Mouse (Mus musculus) embryonic facial prominence, embryonic 13.5 days (tissue): ENCODE data around the gene Hist1h2ad. TPM values are rescaled to one million over a fixed set of nuclear protein-coding genes. Genes with fewer than 3 reads are reported as not detected.
"Not testable (repeated sequence)": the region's sequence is repeated elsewhere in the genome, so short reads cannot be mapped to it uniquely, and the experiment has no call there.

Experiments
- ATAC-seq: fragments of 200-750 bp; cut with Nextera tagmentation; 2 replicates; pipeline ENCODE4 v1.8.0; 2017; ENCODE audit warnings: low read depth; ENCODE audit not compliant: insufficient number of reproducible peaks, insufficient read depth, low FRiP score, low TSS enrichment
- H3K27ac ChIP-seq: fragments of 300-500 bp; sonication (generic); 2 replicates; pipeline ENCODE4 v1.5.1; 2015; ENCODE audit warnings: moderate library complexity, mild to moderate bottlenecking, inconsistent platforms
- H3K27me3 ChIP-seq: fragments of 300-500 bp; sonication (generic); 2 replicates; pipeline ENCODE4 v1.6.1; 2015; ENCODE audit warnings: mild to moderate bottlenecking, inconsistent platforms
- H3K36me3 ChIP-seq: fragments of 300-500 bp; sonication (generic); 2 replicates; pipeline ENCODE4 v1.6.1; 2015; ENCODE audit warnings: mild to moderate bottlenecking, inconsistent platforms
- H3K4me1 ChIP-seq: fragments of 300-500 bp; sonication (generic); 2 replicates; pipeline ENCODE4 v1.6.1; 2015; ENCODE audit warnings: inconsistent platforms
- H3K4me2 ChIP-seq: fragments of 300-500 bp; sonication (generic); 2 replicates; pipeline ENCODE4 v1.6.1; 2015; ENCODE audit warnings: moderate library complexity, mild to moderate bottlenecking, inconsistent platforms
- H3K4me3 ChIP-seq: fragments of 300-500 bp; sonication (generic); 2 replicates; pipeline ENCODE4 v1.5.1; 2015; ENCODE audit warnings: mild to moderate bottlenecking, inconsistent platforms
- H3K9ac ChIP-seq: fragments of 300-500 bp; sonication (generic); 2 replicates; pipeline ENCODE4 v1.6.1; 2015; ENCODE audit warnings: mild to moderate bottlenecking, inconsistent platforms
- H3K9me3 ChIP-seq: fragments of 300-500 bp; sonication (generic); 2 replicates; pipeline ENCODE4 v1.6.1; 2016; ENCODE audit warnings: inconsistent platforms
- WGBS: fragments of 180-500 bp; shearing (Covaris S2); methylation state at CpG from one replicate; pipeline ENCODE4 v1.1.7; 2015; ENCODE audit warnings: mixed read lengths; 5-methylcytosine and 5-hydroxymethylcytosine counted together
- polyA plus RNA-seq: library from polyadenylated mRNA; unstranded; fragments of >200 nt; fragmentation: Nextera tagmentation; extraction: Ambion mirVana; gene quantifications from 2 replicates; pipeline ENCODE4 v1.2.1, GENCODE M21; 2015

The Hist1h2ad gene
- polyA plus RNA-seq: 1.7 and 3.1 TPM in 2 replicates

- Histone ChIP-seq H3K4me3 (peak within 1 kb of the TSS; percentile 54), H3K9ac (peak within 1 kb of the TSS; percentile 85), H3K27ac (peak within 1 kb of the TSS; percentile 96), H3K4me1 (peaks cover 19% of the 10 kb centered on the region), H3K4me2 (peak within 1 kb of the TSS; percentile 75)
- ATAC-seq: peak; percentile 87
- not testable (repeated sequence) for H3K27me3 ChIP-seq, H3K36me3 ChIP-seq, H3K9me3 ChIP-seq
- 0% methylated on average over 41 of the region's 42 CpGs for WGBS
Observed at GRCm38 (mm10) chr13:23573898-23574524, at the start of gene Hist1h2ad, which contains the start of gene Hist1h2bf. Hist1h2ad (plus strand) TSS chr13:23574381. Hist1h2bf (minus strand) TSS chr13:23574196.

- H3K4me1 ChIP-seq: peaks cover 9% of the 10 kb centered on the region
- ATAC-seq: 0 out of 2 replicates have a peak, but pooled peaks have one; percentile 38
- H3K27ac ChIP-seq: no peak overlapping the region
- H3K27me3 ChIP-seq: no peaks in the 10 kb centered on the region
- no peaks in the 10 kb centered on the region for H3K9me3 ChIP-seq
- H3K4me3 ChIP-seq: no peak overlapping the region
- H3K36me3 ChIP-seq: no peaks in the 10 kb centered on the region
- 0 out of 2 replicates have a peak overlapping the region, but pooled peaks have one; percentile 27 for H3K9ac ChIP-seq
- WGBS: 6% methylated on average over 5 of the region's 5 CpGs
- peak overlapping the region; percentile 34 for H3K4me2 ChIP-seq
Observed at GRCm38 (mm10) chr13:23524654-23525053, 49.5 kb upstream of the Hist1h2ad start.

GRCm38 (mm10) chr13:23525901-23526300 is 48.3 kb upstream of the Hist1h2ad start:
- Histone ChIP-seq H3K4me2 (peak overlapping the region; percentile 60), H3K9me3 (no peaks in the 10 kb centered on the region), H3K27ac (no peak overlapping the region), H3K4me3 (peak overlapping the region; percentile 48), H3K27me3 (no peaks in the 10 kb centered on the region), H3K9ac (peak overlapping the region; percentile 36; the same call in 1 of the 2 replicates), H3K4me1 (peaks cover 9% of the 10 kb centered on the region), H3K36me3 (no peaks in the 10 kb centered on the region)
- ATAC-seq: no peak
- WGBS: 2% methylated on average over 10 of the region's 10 CpGs

- Histone ChIP-seq H3K4me3 (peak overlapping the region; percentile 48), H3K4me2 (peak overlapping the region; percentile 60), H3K4me1 (peaks cover 9% of the 10 kb centered on the region), H3K27me3 (no peaks in the 10 kb centered on the region), H3K9me3 (no peaks in the 10 kb centered on the region), H3K9ac (peak overlapping the region; percentile 71), H3K36me3 (no peaks in the 10 kb centered on the region), H3K27ac (peak overlapping the region; percentile 79)
- under 1% methylated on average over 17 of the region's 17 CpGs for WGBS
- ATAC-seq: no peak
Observed at GRCm38 (mm10) chr13:23526312-23526711, 47.9 kb upstream of the Hist1h2ad start.

- Histone ChIP-seq H3K9ac (no peak overlapping the region), H3K4me3 (no peak overlapping the region), H3K36me3 (no peaks in the 10 kb centered on the region), H3K4me2 (peak overlapping the region; percentile 66; the same call in 1 of the 2 replicates), H3K9me3 (no peaks in the 10 kb centered on the region), H3K27me3 (no peaks in the 10 kb centered on the region), H3K4me1 (peaks cover 21% of the 10 kb centered on the region), H3K27ac (no peak overlapping the region)
- 80% methylated on average over 5 of the region's 5 CpGs for WGBS
- ATAC-seq: no peak
Observed at GRCm38 (mm10) chr13:23529005-23529404, 45.2 kb upstream of the Hist1h2ad start.

GRCm38 (mm10) chr13:23529480-23530165 is 44.6 kb upstream of the Hist1h2ad start:
- 27% methylated on average over 2 of the region's 2 CpGs for WGBS
- H3K4me1 ChIP-seq: peaks cover 25% of the 10 kb centered on the region
- peak overlapping the region; percentile 97 for H3K27ac ChIP-seq
- H3K9ac ChIP-seq: peak overlapping the region; percentile 84
- H3K4me3 ChIP-seq: peak overlapping the region; percentile 54
- H3K4me2 ChIP-seq: peak overlapping the region; percentile 66
- no peaks in the 10 kb centered on the region for H3K36me3 ChIP-seq
- H3K27me3 ChIP-seq: no peaks in the 10 kb centered on the region
- no peaks in the 10 kb centered on the region for H3K9me3 ChIP-seq
- no peak for ATAC-seq

- Histone ChIP-seq H3K9ac (peak overlapping the region; percentile 84), H3K4me1 (peaks cover 24% of the 10 kb centered on the region), H3K9me3 (no peaks in the 10 kb centered on the region), H3K36me3 (no peaks in the 10 kb centered on the region), H3K27ac (peak overlapping the region; percentile 97), H3K4me2 (peak overlapping the region; percentile 66), H3K27me3 (no peaks in the 10 kb centered on the region), H3K4me3 (peak overlapping the region; percentile 54)
- under 1% methylated on average over 20 of the region's 20 CpGs for WGBS
- ATAC-seq: no peak
Observed at GRCm38 (mm10) chr13:23530181-23530900, 43.8 kb upstream of the Hist1h2ad start.

- Histone ChIP-seq H3K36me3 (no peaks in the 10 kb centered on the region), H3K27me3 (no peaks in the 10 kb centered on the region), H3K4me2 (peak within 1 kb of the TSS; percentile 66), H3K27ac (peak within 1 kb of the TSS; percentile 97), H3K9me3 (no peaks in the 10 kb centered on the region), H3K4me3 (peak within 1 kb of the TSS; percentile 54), H3K4me1 (peaks cover 25% of the 10 kb centered on the region), H3K9ac (peak within 1 kb of the TSS; percentile 84)
- WGBS: under 1% methylated on average over 60 of the region's 70 CpGs
- peak; percentile 82 for ATAC-seq
Observed at GRCm38 (mm10) chr13:23530901-23531875, 43.0 kb upstream of the Hist1h2ad start, which contains the start of gene Hist1h4h. Hist1h4h (plus strand) TSS chr13:23531050.

GRCm38 (mm10) chr13:23532262-23533075 is 41.7 kb upstream of the Hist1h2ad start:
- WGBS: 19% methylated on average over 9 of the region's 9 CpGs
- H3K27me3 ChIP-seq: no peaks in the 10 kb centered on the region
- peak overlapping the region; percentile 66 for H3K4me2 ChIP-seq
- no peak for ATAC-seq
- no peaks in the 10 kb centered on the region for H3K36me3 ChIP-seq
- peaks cover 37% of the 10 kb centered on the region for H3K4me1 ChIP-seq
- peak overlapping the region; percentile 84 for H3K9ac ChIP-seq
- peak overlapping the region; percentile 97 for H3K27ac ChIP-seq
- H3K9me3 ChIP-seq: no peaks in the 10 kb centered on the region
- peak overlapping the region; percentile 54 for H3K4me3 ChIP-seq
